Mouse (Mus musculus) Patski (cell line): Measurements from ENCODE around the gene Frrs1. TPM values are rescaled to one million over a fixed set of nuclear protein-coding genes. Genes with fewer than 3 reads are reported as not detected.

Experiments used
- ATAC-seq: fragments of 100-300 bp; one replicate; pipeline ENCODE4 v1.8.0; 2021
- CTCF ChIA-PET: fragments of 350-600 bp; sonication (Branson Sonifier 250); formaldehyde crosslinking; loops from one replicate; lab custom pipeline; 2022; ENCODE audit warnings: inconsistent platforms; lab: Charles Lee
- POLR2A ChIA-PET: fragments of 350-600 bp; sonication (Branson Sonifier 250); formaldehyde crosslinking; loops from one replicate; lab custom pipeline; 2022; ENCODE audit warnings: antibody characterized with exemption, inconsistent platforms; lab: Charles Lee
- DNase-seq: peaks from one replicate; pipeline ENCODE4 v3.0.0-alpha.2; 2011; ENCODE audit warnings: low read depth, low spot score
- H3K27me3 ChIP-seq: fragments of 371-371 bp; one replicate; pipeline ENCODE4 v1.5.1; 2021
- CTCF ChIP-seq: fragments of 100-300 bp; IDR thresholded peaks from one replicate; pipeline ENCODE4 v1.5.1; 2021
- in situ Hi-C: fragments of 300-500 bp; cut with MboI; formaldehyde crosslinking; loops from 3 replicates; pipeline ENCODE4 v1.11.1; 2018; ENCODE audit warnings: low pct_unique_long_range_greater_than_20kb, mixed read lengths
- polyA plus RNA-seq: library from polyadenylated mRNA; unstranded; gene quantifications from one replicate; pipeline ENCODE4 v1.2.3, GENCODE M21; 2021

The Frrs1 gene
- polyA plus RNA-seq, 1 experiment from 2014 or later: 40.5 TPM

DNA sequence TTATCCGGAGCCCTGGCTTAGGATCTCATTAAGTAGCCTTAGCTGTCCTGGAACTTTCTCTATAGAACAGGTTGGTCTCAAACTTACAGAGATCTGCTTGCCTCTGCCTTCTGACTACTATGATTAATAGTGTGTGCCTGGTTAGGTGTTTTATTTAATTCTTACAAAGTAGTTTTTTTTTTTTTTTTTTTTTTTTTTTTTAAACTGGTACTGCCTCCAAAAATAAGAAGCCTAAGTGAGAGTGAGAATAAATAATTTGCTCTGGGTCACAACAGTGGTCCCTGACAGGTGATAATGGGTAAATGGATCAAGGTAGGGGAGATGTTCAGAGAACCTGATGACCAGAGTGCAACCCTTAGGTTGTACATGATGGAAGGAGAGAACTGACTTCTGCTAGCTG, 3.4 kb downstream of the Frrs1 start:
- TF ChIP-seq CTCF: no peak
- H3K27me3 ChIP-seq: no peaks in the 10 kb centered on the region
- DNase-seq (no peak), ATAC-seq (no peak)
- ChIA-PET POLR2A (no interaction called here), CTCF (interaction anchor here (1.2 to 1.5 kb wide), 2 partner anchors 11 to 167 kb away, joined by 3 read pairs; no protein-coding TSS in a partner anchor)
- in situ Hi-C loops: no loop called here

DNA sequence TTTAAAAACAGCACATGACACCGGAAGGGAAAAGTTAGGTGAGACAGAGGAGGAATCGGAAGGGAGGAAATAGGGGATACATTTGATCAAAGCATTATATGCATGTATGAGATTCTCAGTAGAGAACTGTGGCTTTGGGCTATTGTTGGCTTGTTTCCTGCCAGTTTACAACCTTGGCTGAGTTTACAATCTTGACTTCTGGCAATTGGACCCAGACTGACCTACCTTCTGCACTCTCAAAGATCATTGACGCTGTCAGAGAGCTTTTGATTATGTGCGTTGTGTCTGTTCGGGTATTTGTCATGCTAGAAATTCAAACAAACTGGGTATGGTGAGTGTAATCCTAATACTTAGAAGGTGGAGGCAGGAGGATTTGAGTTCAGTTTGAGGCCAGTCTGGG, 5.2 kb downstream of the Frrs1 start:
- no peaks in the 10 kb centered on the region for H3K27me3 ChIP-seq
- in situ Hi-C loops: no loop called here
- DNase-seq: no peak
- no peak for TF ChIP-seq CTCF
- ChIA-PET CTCF (interaction anchor here (1.1 kb wide), 1 partner anchor 9 kb away, joined by 3 read pairs; no protein-coding TSS in a partner anchor), POLR2A (no interaction called here)
- no peak for ATAC-seq

DNA sequence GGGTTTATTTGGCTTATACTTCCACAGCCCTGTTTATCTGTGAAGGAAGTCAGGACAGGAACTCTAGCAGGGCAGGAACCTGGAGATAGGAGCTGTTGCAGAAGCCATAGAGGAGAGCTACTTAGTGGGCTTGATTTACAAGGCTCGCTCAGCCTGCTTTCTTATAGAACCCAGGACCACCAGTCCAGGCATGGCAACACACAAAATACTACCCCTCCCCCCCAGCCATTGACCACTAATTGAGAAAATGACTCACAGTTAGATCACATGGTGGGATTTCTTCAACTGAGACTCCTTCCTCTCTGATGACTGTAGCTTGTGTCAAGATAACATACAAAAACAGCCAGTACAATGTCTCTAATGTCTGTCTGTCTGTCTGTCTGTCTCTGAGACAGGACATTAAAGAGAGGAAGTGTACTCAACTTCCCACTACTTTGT, 6.0 kb downstream of the Frrs1 start:
- DNase-seq (no peak), ATAC-seq (no peak)
- TF ChIP-seq CTCF: no peak
- POLR2A ChIA-PET: no interaction called here
- CTCF ChIA-PET: interaction anchor here (1.1 kb wide), 1 partner anchor 9 kb away, joined by 3 read pairs; no protein-coding TSS in a partner anchor
- H3K27me3 ChIP-seq: no peaks in the 10 kb centered on the region
- in situ Hi-C loops: no loop called here

DNA sequence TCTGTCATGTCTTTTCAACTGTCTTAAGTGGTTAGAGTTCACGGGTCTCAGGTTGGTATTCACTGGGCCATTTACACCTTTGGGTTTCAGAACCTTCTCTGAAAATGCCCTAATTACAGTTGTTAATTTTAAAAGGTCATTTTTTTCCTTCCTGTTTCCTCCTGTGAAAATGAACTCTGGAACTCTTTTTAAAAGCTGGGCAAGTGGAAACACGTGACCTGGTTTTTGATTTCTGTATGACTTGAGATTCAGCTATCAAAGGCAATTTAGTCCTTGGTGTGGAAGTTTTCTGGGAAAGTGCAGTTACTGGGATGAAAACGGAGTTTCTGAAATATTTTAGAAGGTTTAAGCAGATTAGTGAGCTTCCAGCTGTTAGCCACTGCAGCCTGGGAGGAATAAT, 11.1 kb downstream of the Frrs1 start:
- ATAC-seq: no peak
- ChIA-PET CTCF (interaction anchor here (1.1 to 1.4 kb wide), 2 partner anchors 33 to 41 kb away, joined by 3 read pairs; no protein-coding TSS in a partner anchor), POLR2A (no interaction called here)
- in situ Hi-C loops: no loop called here
- TF ChIP-seq CTCF: no peak
- no peaks in the 10 kb centered on the region for H3K27me3 ChIP-seq
- DNase-seq: no peak

DNA sequence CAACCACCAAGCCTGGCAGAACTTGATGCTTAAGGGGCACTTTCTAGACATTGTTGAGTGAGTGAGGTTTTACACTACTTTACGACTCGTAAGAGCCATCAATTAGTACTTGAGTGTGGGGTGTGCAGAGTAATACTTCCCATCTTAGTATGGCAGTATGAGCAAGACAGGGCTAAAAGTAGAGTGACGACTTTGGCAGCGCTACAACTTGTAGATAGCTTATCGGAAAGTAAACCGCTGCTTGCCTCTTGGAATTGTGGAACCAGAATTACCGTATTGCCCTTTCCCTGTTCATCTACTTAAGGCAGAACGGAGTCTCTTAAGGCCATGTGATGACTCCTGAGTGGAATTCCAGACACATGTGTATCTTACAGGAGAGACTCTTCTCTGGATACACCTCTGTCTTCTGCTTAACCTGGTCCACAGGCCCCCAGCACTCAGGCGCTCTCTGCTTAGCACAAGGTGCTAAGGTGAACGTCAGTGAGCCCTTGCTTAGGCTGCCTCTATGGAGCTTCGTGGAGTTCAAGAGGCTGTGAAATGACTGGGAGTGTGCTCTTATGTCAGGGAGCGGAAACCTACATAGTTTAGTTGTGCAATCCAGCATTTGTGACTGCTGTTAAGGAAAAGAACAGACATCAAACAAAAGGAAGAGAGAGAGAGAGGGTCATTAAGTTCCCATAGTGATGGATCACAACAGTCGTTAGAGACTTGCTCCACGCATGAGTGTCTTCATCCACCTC, 23.1 kb downstream of the Frrs1 start:
- ATAC-seq: no peak

DNA sequence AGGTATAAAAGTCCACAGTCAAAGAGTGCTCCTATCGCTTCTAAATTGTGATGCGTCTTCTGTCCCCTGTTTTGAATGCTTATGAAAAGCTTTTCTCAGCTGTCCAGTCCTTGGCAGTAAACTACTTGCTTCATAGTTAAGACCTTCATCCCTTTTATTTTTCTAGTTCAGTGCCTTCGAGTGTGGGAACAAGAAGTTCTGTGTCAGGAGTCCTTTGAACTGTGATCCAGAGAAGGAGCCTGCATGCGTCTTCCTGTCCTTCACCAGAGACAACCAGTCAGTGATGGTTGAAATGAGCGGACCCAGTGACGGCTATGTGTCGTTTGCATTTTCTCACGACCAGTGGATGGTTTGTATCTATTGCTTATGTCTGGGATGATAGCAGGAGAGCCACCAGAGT, 25.7 kb downstream of the Frrs1 start:
- in situ Hi-C loops: no loop called here
- ATAC-seq (no peak), DNase-seq (no peak)
- no peak for TF ChIP-seq CTCF
- CTCF ChIA-PET: no interaction called here
- POLR2A ChIA-PET: no interaction called here
- H3K27me3 ChIP-seq: no peaks in the 10 kb centered on the region

More for the DNA sequence above, 23.1 kb downstream of the Frrs1 start:
- in situ Hi-C loops: no loop called here
- no peak for TF ChIP-seq CTCF
- ChIA-PET POLR2A (no interaction called here), CTCF (no interaction called here)
- no peaks in the 10 kb centered on the region for H3K27me3 ChIP-seq
- DNase-seq: no peak

- no peaks in the 10 kb centered on the region for H3K27me3 ChIP-seq
- no peak for DNase-seq
- ChIA-PET POLR2A (no interaction called here), CTCF (interaction anchor here (0.9 to 1.0 kb wide), 2 partner anchors 35 to 209 kb away, joined by 3 read pairs; no protein-coding TSS in a partner anchor)
- in situ Hi-C loops: no loop called here
- TF ChIP-seq CTCF: no peak
- ATAC-seq: no peak
Observed at GRCm38 (mm10) chr3:116889358-116889757, 30.1 kb downstream of the Frrs1 start.

DNA sequence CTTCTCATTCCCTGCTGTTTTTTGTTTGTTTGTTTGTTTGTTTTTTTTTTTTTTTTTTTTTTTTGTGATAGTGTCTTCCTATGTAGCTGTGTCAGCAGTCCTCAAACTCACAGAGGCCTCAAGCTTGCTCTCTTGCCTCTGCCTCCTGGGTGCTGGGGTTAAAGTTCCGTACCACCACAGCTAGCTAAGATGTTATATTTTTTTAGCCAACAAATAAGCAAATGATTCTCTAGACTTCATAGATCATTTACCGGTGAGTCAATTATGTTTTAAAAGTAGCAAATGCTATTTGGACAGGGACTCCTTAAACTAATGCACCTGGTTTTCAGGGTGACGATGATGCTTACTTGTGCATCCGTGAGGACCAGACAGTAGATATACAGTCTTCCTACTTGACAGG, 31.3 kb downstream of the Frrs1 start:
- no peak for TF ChIP-seq CTCF
- no peaks in the 10 kb centered on the region for H3K27me3 ChIP-seq
- in situ Hi-C loops: no loop called here
- DNase-seq: no peak
- POLR2A ChIA-PET: no interaction called here
- CTCF ChIA-PET: no interaction called here
- ATAC-seq: no peak

DNA sequence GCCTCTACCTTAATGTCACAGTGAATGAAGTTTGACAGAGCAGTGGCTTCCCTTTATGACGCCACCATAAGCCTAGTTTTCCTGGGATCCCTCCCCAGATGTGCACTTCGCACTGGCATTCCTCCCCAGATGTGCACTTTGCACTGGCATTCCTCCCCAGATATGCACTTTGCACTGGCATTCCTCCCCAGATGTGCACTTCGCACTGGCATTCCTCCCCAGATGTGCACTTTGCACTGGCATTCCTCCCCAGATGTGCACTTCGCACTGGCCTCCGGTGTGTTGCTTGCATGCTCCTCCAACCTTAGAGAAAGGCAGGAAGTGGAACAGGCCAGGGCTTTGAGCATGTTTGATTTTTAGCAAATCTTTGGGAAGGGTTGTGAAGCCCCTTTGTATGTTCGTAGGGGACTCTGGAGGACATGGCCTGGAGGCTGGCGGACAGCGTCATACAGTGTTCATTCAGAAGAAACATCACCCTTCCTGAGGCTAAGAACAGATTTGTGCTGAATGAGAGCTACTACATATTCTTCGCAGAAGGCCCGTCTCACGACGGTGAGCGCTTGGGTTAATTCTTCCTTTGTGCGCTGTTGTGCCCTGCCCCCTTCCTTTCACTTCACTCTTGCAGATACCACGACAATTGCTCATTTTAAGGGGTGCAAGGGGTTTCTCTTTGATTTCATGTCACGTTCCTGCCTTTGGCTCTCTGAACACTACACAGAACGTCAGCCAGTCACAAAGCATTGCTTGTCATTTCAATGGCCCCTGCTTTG, 32.4 kb downstream of the Frrs1 start:
- ATAC-seq (no peak), DNase-seq (no peak)
- ChIA-PET POLR2A (no interaction called here), CTCF (no interaction called here)
- in situ Hi-C loops: no loop called here
- no peaks in the 10 kb centered on the region for H3K27me3 ChIP-seq
- no peak for TF ChIP-seq CTCF

DNA sequence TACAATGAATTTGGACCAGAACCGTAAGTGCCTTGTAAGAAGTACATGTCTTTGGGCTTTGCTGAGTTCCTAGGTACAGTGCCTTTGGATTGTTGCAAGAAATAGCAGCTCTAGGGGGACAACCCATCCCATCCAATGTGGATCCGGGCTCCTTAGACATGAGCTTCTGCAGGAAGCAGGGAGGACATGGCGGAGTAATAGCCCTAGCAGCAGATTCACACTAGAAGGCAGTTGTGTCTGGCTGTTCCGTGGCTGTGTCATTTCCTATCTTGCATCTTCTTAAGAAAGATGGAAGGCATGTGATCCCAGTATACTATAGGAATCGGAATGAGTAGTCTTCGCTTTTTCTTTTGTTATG, 32.9 kb downstream of the Frrs1 start:
- no peaks in the 10 kb centered on the region for H3K27me3 ChIP-seq
- DNase-seq (no peak), ATAC-seq (no peak)
- ChIA-PET CTCF (no interaction called here), POLR2A (no interaction called here)
- in situ Hi-C loops: no loop called here
- no peak for TF ChIP-seq CTCF

GRCm38 (mm10) chr3:116892872-116893271, 33.6 kb downstream of the Frrs1 start:
- DNase-seq (no peak), ATAC-seq (no peak)
- no peak for TF ChIP-seq CTCF
- CTCF ChIA-PET: interaction anchor here (0.7 kb wide), 1 partner anchor 97 kb away, joined by 3 read pairs; no protein-coding TSS in a partner anchor
- in situ Hi-C loops: no loop called here
- POLR2A ChIA-PET: no interaction called here
- no peaks in the 10 kb centered on the region for H3K27me3 ChIP-seq
